Mouse (Mus musculus): ENCODE measurements around the gene Tmem40.

Tmem40 gene

GRCm38 (mm10) chr6:115701302-115701701 is 60.9 kb downstream of the Tmem40 start:
- DNase-seq (ENCODE audit: low read depth, low spot score) = no peak

DNA sequence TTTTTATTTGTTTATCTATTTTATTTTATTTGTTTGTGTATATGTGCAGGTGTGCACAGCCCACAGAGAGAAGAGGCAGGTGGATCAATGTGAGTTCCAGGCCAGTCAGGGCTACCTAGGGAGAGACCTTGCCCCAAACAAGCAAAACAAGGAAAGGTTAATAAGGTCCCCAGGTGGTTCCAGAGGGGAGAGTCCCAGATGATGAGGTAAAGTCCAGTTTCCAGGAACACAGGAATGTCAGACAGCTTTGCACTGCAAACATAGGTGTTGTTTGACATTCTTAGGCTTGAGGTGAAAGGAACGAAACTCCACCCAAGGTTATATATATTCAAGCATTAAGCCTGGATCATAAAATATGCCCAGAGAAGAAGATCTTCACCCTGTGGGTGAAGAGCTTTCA is 61.4 kb downstream of the Tmem40 start:
- no peak for DNase-seq (ENCODE audit: low read depth, low spot score)

DNA sequence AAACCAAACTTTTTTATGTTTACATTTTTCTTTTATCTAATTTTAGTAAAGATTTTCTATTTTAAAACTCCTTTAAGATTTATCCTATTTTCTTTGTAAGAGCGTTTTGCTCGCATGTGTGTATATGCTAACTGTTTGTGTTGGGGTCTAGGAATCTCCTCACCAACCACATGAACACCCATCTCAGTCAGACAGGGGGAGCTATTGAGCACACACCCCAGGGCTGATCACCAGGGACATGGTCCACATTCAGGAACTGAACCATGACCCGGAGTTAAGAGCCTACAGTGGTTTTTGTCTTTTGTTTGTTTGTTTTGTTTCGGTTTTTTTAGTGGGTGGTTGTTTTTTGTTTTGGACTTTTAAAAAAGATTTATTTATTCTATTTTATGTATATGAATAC is 63.5 kb downstream of the Tmem40 start:
- DNase-seq (ENCODE audit: low read depth, low spot score) = no peak

DNA sequence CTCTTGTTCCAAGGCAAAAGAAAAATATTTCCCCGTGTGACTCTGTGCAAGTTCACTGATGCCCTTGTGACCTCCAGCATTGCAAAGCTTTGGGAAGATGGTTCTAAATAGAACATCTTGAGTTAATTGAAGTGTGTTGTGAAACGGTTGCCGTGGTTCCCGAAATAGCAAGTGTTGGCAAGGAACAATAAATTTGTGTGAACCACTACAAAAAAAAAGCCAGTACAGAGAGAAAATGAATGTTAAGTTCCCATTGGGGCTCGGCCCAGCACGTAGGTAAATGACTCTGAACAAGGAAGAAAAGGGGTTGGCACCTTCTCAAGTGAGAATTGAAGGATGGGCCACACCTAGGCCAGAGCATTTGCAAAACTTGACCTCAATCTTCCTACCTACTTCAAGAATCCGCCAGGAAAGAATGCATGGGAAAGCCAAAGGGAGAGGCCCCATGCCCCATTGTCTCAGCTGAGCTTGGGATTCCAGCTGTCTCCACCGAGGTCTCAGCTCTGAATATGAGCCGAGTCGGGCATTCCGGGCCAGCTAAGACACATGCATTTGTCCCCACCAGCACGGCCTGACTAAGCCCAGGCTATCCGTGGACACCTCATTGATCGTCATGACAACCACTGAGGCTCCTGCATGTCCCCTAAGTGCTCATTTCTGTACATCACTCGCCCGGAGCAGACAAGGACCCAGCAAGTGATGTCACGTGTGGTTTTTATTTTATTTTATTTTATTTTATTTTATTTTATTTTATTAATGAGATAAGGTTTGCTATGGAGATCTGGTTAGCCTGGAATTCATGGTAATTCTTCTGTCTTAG is 64.3 kb downstream of the Tmem40 start:
- DNase-seq (ENCODE audit: low read depth, low spot score) = no peak

DNA sequence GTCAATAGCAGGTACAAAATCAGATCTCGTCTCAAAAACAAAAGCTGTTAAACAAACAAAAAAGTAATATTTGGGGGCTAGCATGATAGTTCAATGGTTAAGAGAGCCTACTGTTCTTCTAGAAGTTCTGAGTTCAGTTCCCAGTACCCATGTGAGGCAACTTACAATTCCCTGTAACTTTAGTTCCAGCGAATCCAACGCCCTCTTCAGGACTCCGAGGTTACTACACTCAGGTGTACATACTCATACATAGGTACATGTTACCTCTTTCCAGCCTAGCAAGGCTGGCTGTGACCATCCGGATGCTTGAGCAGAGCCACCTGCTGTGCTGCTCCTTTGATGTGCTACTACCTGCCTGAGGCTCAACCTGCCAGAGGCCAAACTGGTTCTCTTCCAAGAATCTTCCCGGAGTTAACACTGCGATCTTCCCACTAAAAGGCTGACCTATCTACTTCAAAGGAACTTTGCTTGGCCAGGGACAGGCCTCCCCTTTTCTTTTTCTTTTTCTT is 65.4 kb downstream of the Tmem40 start:
- DNase-seq (ENCODE audit: low read depth, low spot score) = no peak

- no peak for DNase-seq (ENCODE audit: low read depth, low spot score)
These were observed 67.1 kb downstream of the Tmem40 start for GRCm38 (mm10) chr6:115695124-115695523.

DNA sequence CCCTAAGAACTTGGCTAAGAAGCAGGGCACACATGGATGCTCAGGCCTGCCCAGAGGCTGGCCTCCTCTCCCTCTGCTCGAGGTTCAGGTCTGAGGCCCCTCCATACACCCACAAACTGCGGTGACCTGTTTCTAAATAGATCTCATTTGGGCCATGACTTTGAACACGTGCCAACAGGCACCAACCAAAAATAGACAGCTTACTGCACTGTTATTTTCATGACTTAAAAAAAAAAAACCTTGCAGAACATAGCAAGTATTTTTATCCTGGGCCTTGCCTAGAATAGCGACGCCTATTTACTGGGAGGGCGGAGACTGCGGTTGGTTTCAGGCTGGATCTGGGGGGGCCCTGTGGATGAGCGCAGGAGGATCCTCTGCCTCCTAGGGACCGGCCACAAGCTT is 67.8 kb downstream of the Tmem40 start:
- no peak for DNase-seq (ENCODE audit: low read depth, low spot score)

DNA sequence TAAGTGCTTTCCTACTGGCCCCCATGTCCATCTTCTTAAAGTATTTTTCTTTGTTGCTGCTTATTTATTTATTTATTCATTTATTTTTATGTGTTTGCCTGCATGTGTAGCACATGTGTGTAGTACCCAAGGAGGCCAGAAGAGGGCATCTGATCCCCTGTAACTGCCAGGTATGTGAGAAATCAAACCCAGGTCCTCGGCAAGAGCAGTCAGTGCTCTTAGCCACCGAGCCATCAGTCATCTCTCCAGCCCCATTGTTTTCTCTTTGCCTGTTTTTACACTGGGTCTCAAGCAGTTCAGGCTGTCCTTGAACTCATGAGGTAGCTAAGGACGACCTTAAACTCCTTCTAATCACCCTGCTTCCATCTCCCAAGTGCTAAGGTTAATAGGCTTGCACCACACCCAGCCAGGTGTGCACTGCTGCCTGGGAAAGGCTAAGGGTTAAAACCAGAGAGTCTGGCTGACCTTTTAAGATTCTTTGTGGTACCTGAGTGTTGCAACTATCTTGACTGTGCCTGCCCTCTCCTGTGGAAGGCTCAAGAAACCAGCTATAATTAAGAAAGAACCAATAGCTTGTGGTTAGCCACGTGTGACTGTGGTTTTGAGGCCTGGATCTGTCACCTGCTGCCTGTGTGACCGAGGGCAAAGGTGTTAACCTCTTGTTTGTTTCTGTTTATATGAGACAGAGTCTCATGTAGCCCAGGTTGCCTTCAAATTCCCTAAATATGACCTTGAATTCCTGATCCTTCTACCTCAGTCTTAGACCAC is 69.1 kb downstream of the Tmem40 start:
- DNase-seq (ENCODE audit: low read depth, low spot score) = no peak

- no peak for DNase-seq (ENCODE audit: low read depth, low spot score)
These were observed 69.9 kb downstream of the Tmem40 start for GRCm38 (mm10) chr6:115692163-115692950.

- no peak for DNase-seq (ENCODE audit: low read depth, low spot score)
These were observed 72.1 kb downstream of the Tmem40 start for GRCm38 (mm10) chr6:115690105-115690504.

DNA sequence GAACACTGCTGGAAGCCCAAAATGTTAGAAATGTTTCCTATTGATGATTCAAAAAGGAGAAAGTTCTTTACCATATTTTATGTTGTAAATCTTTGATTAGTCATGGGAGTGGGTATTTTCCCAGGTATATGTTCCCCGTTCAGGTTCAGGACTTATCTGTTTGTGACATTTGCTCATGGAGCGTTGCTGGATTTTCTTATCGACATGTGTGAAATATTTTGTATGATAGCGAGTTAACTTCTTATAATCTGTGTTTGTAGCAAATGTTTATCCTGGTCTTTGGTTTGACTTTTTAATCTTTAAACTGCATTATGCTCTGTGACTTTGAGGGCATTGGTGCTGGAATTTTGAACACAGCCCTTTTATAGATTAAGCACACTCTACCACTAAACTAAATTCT is 73.6 kb downstream of the Tmem40 start:
- DNase-seq (ENCODE audit: low read depth, low spot score) = no peak

DNA sequence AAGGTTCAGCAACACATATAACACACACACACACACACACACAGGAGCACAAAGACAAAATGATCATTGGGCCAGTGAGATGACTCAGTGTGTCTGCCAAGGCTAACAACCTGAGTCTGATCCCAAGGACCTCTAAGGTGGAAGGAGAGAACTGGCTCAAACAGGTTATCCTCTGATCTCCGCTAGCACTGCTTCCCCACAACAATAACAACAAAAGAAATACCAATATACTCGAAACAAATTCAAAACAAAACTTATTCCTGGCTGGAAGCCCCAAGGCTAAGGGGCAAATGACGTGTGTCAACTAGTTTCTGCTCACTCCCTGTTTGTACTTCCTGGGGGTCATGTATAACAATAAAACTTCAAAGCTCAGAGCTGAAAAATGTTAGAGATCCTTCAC is 74.5 kb downstream of the Tmem40 start:
- no peak for DNase-seq (ENCODE audit: low read depth, low spot score)

DNA sequence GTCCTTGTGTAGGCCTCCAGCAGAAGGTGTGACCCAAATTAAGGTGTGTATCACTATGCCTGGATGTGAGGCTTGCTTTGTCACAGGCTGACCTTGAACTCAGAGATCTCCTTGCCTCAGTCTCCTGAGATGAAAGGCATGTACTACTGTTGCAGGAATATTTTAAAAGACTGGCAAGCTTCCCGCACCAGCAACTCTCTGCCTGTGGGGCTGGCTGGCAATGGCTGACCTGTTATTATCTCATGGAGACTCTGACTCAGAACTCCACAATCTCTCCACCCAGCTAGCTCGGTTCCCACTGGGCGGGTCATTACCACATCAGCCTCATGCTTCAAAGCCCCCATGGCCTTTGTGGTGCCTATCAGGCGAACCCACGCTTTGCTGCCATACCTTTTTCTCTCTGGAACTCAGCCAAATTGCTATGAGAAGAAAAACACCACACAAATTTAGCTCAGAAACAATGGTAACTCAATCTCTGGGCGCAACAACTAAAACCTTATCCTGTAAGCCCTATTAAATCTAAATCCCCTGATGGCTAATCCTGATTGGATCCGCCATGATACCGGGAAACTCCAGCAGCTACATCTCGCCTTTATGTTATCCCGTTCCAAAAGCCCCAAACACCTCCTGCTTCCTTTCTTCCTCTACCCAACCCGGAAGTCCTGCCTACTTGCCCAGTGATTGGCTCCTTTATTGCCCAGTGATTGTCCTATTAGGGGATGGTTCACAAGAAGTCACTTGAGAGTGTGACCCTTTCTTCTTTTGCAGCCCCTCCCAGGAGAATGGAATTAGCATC is 77.2 kb downstream of the Tmem40 start:
- peak; percentile 43 for DNase-seq (ENCODE audit: low read depth, low spot score)

- DNase-seq (ENCODE audit: low read depth, low spot score) = no peak
These were observed 77.9 kb downstream of the Tmem40 start for GRCm38 (mm10) chr6:115684271-115684670.

GRCm38 (mm10) chr6:115681066-115681465 is 81.1 kb downstream of the Tmem40 start:
- no peak for DNase-seq (ENCODE audit: low read depth, low spot score)
